Mouse (Mus musculus) adrenal gland, postnatal 36 days (tissue): ENCODE measurements at regions not wholly inside any gene's neighbourhood (a gene's known extent, or its start where the extent isn't known, plus 50 kb on each side); places are given as distances from the start of the nearest gene placed in this dataset.

Experiments
- DNase-seq, 2 experiments: peaks; one replicate each; pipeline ENCODE4 v3.0.0; 2021; ENCODE audit warnings: mixed read lengths in 1 of 2

- peak; percentile 30 to 68 for DNase-seq
Observed at GRCm38 (mm10) chr16:13045079-13045590, 64.3 kb upstream of the Ercc4 start.

GRCm38 (mm10) chr16:13046366-13047120 lies 62.9 kb upstream of the Ercc4 start:
- DNase-seq, result peak; percentile 18 to 20

GRCm38 (mm10) chr16:13049321-13049720 lies 60.2 kb upstream of the Ercc4 start:
- DNase-seq, result no peak

- no peak for DNase-seq
Observed at GRCm38 (mm10) chr16:13050225-13050892, 59.1 kb upstream of the Ercc4 start.

- no peak for DNase-seq
Observed at GRCm38 (mm10) chr16:13054956-13055355, 54.5 kb upstream of the Ercc4 start.
